9 mouse cellular contexts compared by ENCODE assay signal in genomic region chr15:89157954-89158353, GRCm38 (mm10). TPM values are rescaled to one million over a fixed set of nuclear protein-coding genes. Genes with fewer than 3 reads are reported as not detected.
DNase-seq lines count a peak whose midpoint lies in the region; ATAC-seq lines count a peak whose summit lies in the region.
"Had no signal": no experiment of that assay in that cellular context is flagged by ENCODE, and none has a peak within 500 bp of the region (broad histone marks: within the 10 kb centered on the region; RNA-seq: fewer than 3 reads in every experiment).

No protein-coding gene starts in this region.

- intact Hi-C loops in heart, postnatal 25 days (cut with DNase I): loop anchor here (5.0 kb wide), 2 partner anchors 36 to 39 kb away; partner anchors contain the start of genes Dennd6b and Tubgcp6

- no peak overlapping the region for H3K27ac ChIP-seq in embryonic facial prominence, embryonic 11.5 days (replicated peaks; ENCODE audit: low read depth, low read length)
- no peak overlapping the region for H3K27ac ChIP-seq in liver, embryonic 11.5 days (ENCODE audit: low read depth, low read length)
- H3K27ac ChIP-seq: neural tube, embryonic 13.5 days had no signal

- H3K27me3 ChIP-seq in embryonic facial prominence, embryonic 11.5 days (ENCODE audit: control insufficient read depth, insufficient read depth, low read length): no peaks in the 10 kb centered on the region
- H3K27me3 ChIP-seq in liver, embryonic 11.5 days (replicated peaks; ENCODE audit: control insufficient read depth, insufficient read depth, low read length): no peaks in the 10 kb centered on the region
- H3K27me3 ChIP-seq: neural tube, embryonic 13.5 days had no signal

- H3K36me3 ChIP-seq in embryonic facial prominence, embryonic 11.5 days (replicated peaks; ENCODE audit: control insufficient read depth, insufficient read depth, low read depth, low read length): peaks cover 60% of the 10 kb centered on the region
- H3K36me3 ChIP-seq in liver, embryonic 11.5 days (ENCODE audit: control insufficient read depth, insufficient read depth, low read length): peaks cover 38% of the 10 kb centered on the region

- ATAC-seq in embryonic facial prominence, embryonic 11.5 days (replicated peaks; ENCODE audit: insufficient number of reproducible peaks, low FRiP score, low TSS enrichment, low read depth): no peak
- peak; percentile 51 for ATAC-seq in liver, embryonic 11.5 days (replicated peaks; ENCODE audit: low FRiP score)
- peak; percentile 69 for ATAC-seq in neutrophil, adult 5-6 weeks (ENCODE audit: extremely low read depth, insufficient number of reproducible peaks, low FRiP score, poor library complexity, severe bottlenecking)

- no peaks in the 10 kb centered on the region for H3K9me3 ChIP-seq in embryonic facial prominence, embryonic 11.5 days (replicated peaks; ENCODE audit: control insufficient read depth, low read length)
- H3K9me3 ChIP-seq in liver, embryonic 11.5 days (ENCODE audit: control insufficient read depth, low read length): no peaks in the 10 kb centered on the region
- H3K9me3 ChIP-seq: neural tube, embryonic 13.5 days had no signal

- peak; percentile 60 for DNase-seq in ovary, postnatal 36 days (ENCODE audit: low spot score)
- DNase-seq in ovary, adult 18-20 months (ENCODE audit: low spot score): no peak
- DNase-seq in adrenal gland, postnatal 14 days: peak; percentile 78
- DNase-seq in embryonic facial prominence, embryonic 11.5 days (ENCODE audit: low spot score): peak; percentile 86
- peak; percentile 45 for DNase-seq in heart, postnatal 25 days (ENCODE audit: low spot score)
- DNase-seq in liver, embryonic 11.5 days (ENCODE audit: low spot score): no peak
- no peak for DNase-seq in frontal cortex, postnatal 10 days (ENCODE audit: low spot score in 2 of 2)

- no peak overlapping the region for H3K4me2 ChIP-seq in embryonic facial prominence, embryonic 11.5 days (ENCODE audit: low read depth, low read length)
- no peak overlapping the region for H3K4me2 ChIP-seq in liver, embryonic 11.5 days
- H3K4me2 ChIP-seq: neural tube, embryonic 13.5 days had no signal

- no peak overlapping the region for H3K4me3 ChIP-seq in embryonic facial prominence, embryonic 11.5 days (ENCODE audit: low read depth, low read length)
- H3K4me3 ChIP-seq in liver, embryonic 11.5 days (ENCODE audit: low read depth, low read length): no peak overlapping the region
- H3K4me3 ChIP-seq: neural tube, embryonic 13.5 days had no signal

- no peaks in the 10 kb centered on the region for H3K4me1 ChIP-seq in embryonic facial prominence, embryonic 11.5 days (ENCODE audit: control insufficient read depth, insufficient read depth, low read length)
- no peaks in the 10 kb centered on the region for H3K4me1 ChIP-seq in liver, embryonic 11.5 days (replicated peaks; ENCODE audit: control insufficient read depth, insufficient read depth, low read length)
- H3K4me1 ChIP-seq: neural tube, embryonic 13.5 days had no signal

- 69% methylated on average over 7 of the region's 7 CpGs for WGBS in embryonic facial prominence, embryonic 11.5 days
- 61% methylated on average over 7 of the region's 7 CpGs for WGBS in liver, embryonic 11.5 days

- H3K9ac ChIP-seq in embryonic facial prominence, embryonic 11.5 days (replicated peaks; ENCODE audit: low read length): no peak overlapping the region
- no peak overlapping the region for H3K9ac ChIP-seq in liver, embryonic 11.5 days (ENCODE audit: low read depth, low read length)
- H3K9ac ChIP-seq: neural tube, embryonic 13.5 days had no signal

RNA-seq across cellular contexts. Expression of gene Mapk11, which starts 8.5 kb away (rescaled TPM):
- total RNA-seq in adrenal gland, postnatal 14 days (2021): 5.3 and 6.4 TPM in 2 replicates
- 12.7 and 13.5 TPM in 2 replicates for polyA plus RNA-seq in embryonic facial prominence, embryonic 11.5 days (2014; fragmentation: Nextera tagmentation; extraction: Ambion mirVana)
- 1 to 10 TPM; 1.4 to 2.1 TPM for total RNA-seq in heart, postnatal 25 days (2021)
- polyA plus RNA-seq in liver, embryonic 11.5 days (2014; fragmentation: Nextera tagmentation; extraction: Ambion mirVana): 3.3 and 4.4 TPM in 2 replicates
- 47.4 and 48.7 TPM in 2 replicates for total RNA-seq in neutrophil, adult 5-6 weeks (2017)

RNA-seq across cellular contexts. Expression of gene Mapk12, which starts 17.5 kb away (rescaled TPM):
- total RNA-seq in adrenal gland, postnatal 14 days (2021): 8.6 and 9.6 TPM in 2 replicates
- polyA plus RNA-seq in embryonic facial prominence, embryonic 11.5 days (2014; fragmentation: Nextera tagmentation; extraction: Ambion mirVana): 10.1 and 11.9 TPM in 2 replicates
- 10 to 100 TPM; 20.1 to 22.3 TPM for total RNA-seq in heart, postnatal 25 days (2021)
- polyA plus RNA-seq in liver, embryonic 11.5 days (2014; fragmentation: Nextera tagmentation; extraction: Ambion mirVana): 3.8 and 4.8 TPM in 2 replicates
- 6.9 and 9.0 TPM in 2 replicates for total RNA-seq in neutrophil, adult 5-6 weeks (2017)

RNA-seq across cellular contexts. Expression of gene Plxnb2, which starts 22.6 kb away (rescaled TPM):
- total RNA-seq in adrenal gland, postnatal 14 days (2021): 83.2 and 110 TPM in 2 replicates
- polyA plus RNA-seq in embryonic facial prominence, embryonic 11.5 days (2014; fragmentation: Nextera tagmentation; extraction: Ambion mirVana): 113 and 122 TPM in 2 replicates
- 10 to 100 TPM; 81.5 to 86.1 TPM for total RNA-seq in heart, postnatal 25 days (2021)
- polyA plus RNA-seq in liver, embryonic 11.5 days (2014; fragmentation: Nextera tagmentation; extraction: Ambion mirVana): 70.5 and 78.3 TPM in 2 replicates
- total RNA-seq in neutrophil, adult 5-6 weeks (2017): 15.7 and 18.9 TPM in 2 replicates

RNA-seq across cellular contexts. Expression of gene Hdac10, which starts 29.5 kb away (rescaled TPM):
- 11.9 and 13.2 TPM in 2 replicates for total RNA-seq in adrenal gland, postnatal 14 days (2021)
- polyA plus RNA-seq in embryonic facial prominence, embryonic 11.5 days (2014; fragmentation: Nextera tagmentation; extraction: Ambion mirVana): 10.3 and 11.3 TPM in 2 replicates
- 1 to 10 TPM; 7.4 to 8.3 TPM for total RNA-seq in heart, postnatal 25 days (2021)
- polyA plus RNA-seq in liver, embryonic 11.5 days (2014; fragmentation: Nextera tagmentation; extraction: Ambion mirVana): 21.1 and 22.7 TPM in 2 replicates
- total RNA-seq in neutrophil, adult 5-6 weeks (2017): 53.8 and 58.4 TPM in 2 replicates

RNA-seq across cellular contexts. Expression of gene Tubgcp6, which starts 35.0 kb away (rescaled TPM):
- total RNA-seq in adrenal gland, postnatal 14 days (2021): 13.3 and 15.7 TPM in 2 replicates
- polyA plus RNA-seq in embryonic facial prominence, embryonic 11.5 days (2014; fragmentation: Nextera tagmentation; extraction: Ambion mirVana): 15.6 and 17.0 TPM in 2 replicates
- total RNA-seq in heart, postnatal 25 days (2021): 1 to 10 TPM; 8.8 to 9.4 TPM
- 18.4 and 21.8 TPM in 2 replicates for polyA plus RNA-seq in liver, embryonic 11.5 days (2014; fragmentation: Nextera tagmentation; extraction: Ambion mirVana)
- 47.3 and 49.6 TPM in 2 replicates for total RNA-seq in neutrophil, adult 5-6 weeks (2017)

Comparison
In these comparisons a context has a peak if more than half of its experiments do, and no peak if none do; other contexts are left out.
1. DNase-seq: peak in ovary, postnatal 36 days (single experiment), adrenal gland, postnatal 14 days (single experiment), embryonic facial prominence, embryonic 11.5 days (single experiment) and heart, postnatal 25 days (single experiment); none in ovary, adult 18-20 months (single experiment), liver, embryonic 11.5 days (single experiment) and frontal cortex, postnatal 10 days (0 of 2).